Mouse (Mus musculus) MEL (cell line): Measurements from ENCODE around the gene Rpa1.

Source experiments
- CTCF ChIP-seq, 3 experiments: IDR thresholded peaks in 2 of 3; conservative IDR thresholded peaks in 1 of 3; 2 replicates each; pipeline ENCODE4 v1.5.1; 2011 to 2012; ENCODE audit warnings: low read length in 3 of 3, low read depth in 2 of 3, mild to moderate bottlenecking in 2 of 3, improper control_type of control experiment in 1 of 3, inconsistent platforms in 1 of 3, mixed read lengths in 1 of 3, moderate library complexity in 1 of 3; ENCODE audit not compliant: control insufficient read depth in 1 of 3, insufficient read depth in 1 of 3, poor library complexity in 1 of 3, severe bottlenecking in 1 of 3
- E2F4 ChIP-seq: IDR thresholded peaks from 2 replicates; pipeline ENCODE4 v1.6.1; 2011; ENCODE audit warnings: low read depth, low read length, improper control_type of control experiment, borderline replicate concordance
- EP300 ChIP-seq, 2 experiments: IDR thresholded peaks; 2 replicates each; pipeline ENCODE4 v1.6.1; 2011; ENCODE audit warnings: improper control_type of control experiment in 2 of 2, low read length in 2 of 2, low read depth in 1 of 2, mild to moderate bottlenecking in 1 of 2
- GATA1 ChIP-seq: IDR thresholded peaks from 2 replicates; pipeline ENCODE4 v1.6.1; 2011; ENCODE audit warnings: low read depth, low read length, improper control_type of control experiment
- MAFK ChIP-seq: IDR thresholded peaks from 2 replicates; pipeline ENCODE4 v1.6.1; 2011; ENCODE audit warnings: low read depth, mild to moderate bottlenecking, low read length, improper control_type of control experiment, borderline replicate concordance
- MAZ ChIP-seq: IDR thresholded peaks from 2 replicates; pipeline ENCODE4 v1.6.1; 2012; ENCODE audit warnings: low read depth, mild to moderate bottlenecking, inconsistent platforms, low read length, improper control_type of control experiment
- MYB ChIP-seq: IDR thresholded peaks from 2 replicates; pipeline ENCODE4 v1.6.1; 2011; ENCODE audit warnings: mild to moderate bottlenecking, low read depth, low read length, improper control_type of control experiment
- POLR2A ChIP-seq, 2 experiments: IDR thresholded peaks; 2 replicates each; pipeline ENCODE4 v1.6.1; 2011 to 2012; ENCODE audit warnings: low read length in 2 of 2, mild to moderate bottlenecking in 2 of 2, control low read depth in 1 of 2, improper control_type of control experiment in 1 of 2, low read depth in 1 of 2, moderate library complexity in 1 of 2; ENCODE audit not compliant: control insufficient read depth in 1 of 2, insufficient read depth in 1 of 2, poor library complexity in 1 of 2
- UBTF ChIP-seq: IDR thresholded peaks from 2 replicates; pipeline ENCODE4 v1.6.1; 2012; ENCODE audit warnings: low read depth, mild to moderate bottlenecking, inconsistent platforms, low read length, improper control_type of control experiment, moderate library complexity, borderline replicate concordance; ENCODE audit not compliant: insufficient read depth
- ZKSCAN1 ChIP-seq: IDR thresholded peaks from 2 replicates; pipeline ENCODE4 v1.6.1; 2012; ENCODE audit warnings: low read depth, mild to moderate bottlenecking, inconsistent platforms, low read length, improper control_type of control experiment, moderate library complexity
- ZMIZ1 ChIP-seq: IDR thresholded peaks from 2 replicates; pipeline ENCODE4 v1.6.1; 2012; ENCODE audit warnings: low read depth, mild to moderate bottlenecking, inconsistent platforms, low read length, improper control_type of control experiment, moderate library complexity

DNA sequence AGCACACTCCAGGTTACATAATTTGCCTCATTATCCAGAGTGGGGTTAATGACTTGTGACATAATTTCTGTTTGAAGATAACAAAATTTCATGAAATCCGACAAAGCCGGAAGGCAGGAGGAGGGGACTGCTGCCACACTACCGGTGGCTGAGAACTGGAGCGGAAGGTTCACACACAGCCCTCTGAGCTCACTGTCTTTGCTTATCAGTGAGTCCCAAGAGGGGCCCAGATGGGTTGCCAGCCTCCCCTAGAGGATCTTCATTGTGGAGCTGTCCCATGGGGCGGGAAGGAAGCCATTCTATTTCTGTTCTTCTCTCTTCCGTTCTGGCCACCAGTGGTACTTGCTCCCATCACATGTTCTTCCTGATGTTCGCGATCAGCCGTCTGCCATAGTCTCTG, 47.2 kb downstream of the Rpa1 start:
- TF ChIP-seq MAFK, result no peak
- no peak for TF ChIP-seq POLR2A (IDR thresholded peaks at IDR 0.05; ENCODE audit: control insufficient read depth in 1 of 2, insufficient read depth in 1 of 2, low read depth in 1 of 2, low read length in 2 of 2, poor library complexity in 1 of 2)
- no peak; the same call in 1 of the 2 replicates for TF ChIP-seq GATA1
- no peak for TF ChIP-seq UBTF
- TF ChIP-seq ZMIZ1, result no peak
- TF ChIP-seq CTCF (IDR thresholded peaks at IDR 0.05 in 2 of 3, conservative IDR thresholded peaks at IDR 0.05 in 1 of 3; ENCODE audit: control insufficient read depth in 1 of 3, insufficient read depth in 1 of 3, low read depth in 2 of 3, low read length in 3 of 3, poor library complexity in 1 of 3, severe bottlenecking in 1 of 3), result no peak
- no peak for TF ChIP-seq MAZ
- no peak for TF ChIP-seq E2F4
- TF ChIP-seq ZKSCAN1, result no peak
- TF ChIP-seq EP300 (IDR thresholded peaks at IDR 0.05; ENCODE audit: low read depth in 1 of 2, low read length in 2 of 2), result no peak
- TF ChIP-seq MYB, result no peak
